Mouse (Mus musculus) brown adipose tissue, adult 24 weeks (tissue): ENCODE measurements at regions not wholly inside any gene's neighbourhood (a gene's known extent, or its start where the extent isn't known, plus 50 kb on each side); places are given as distances from the start of the nearest gene placed in this dataset.

Experiments
- H3K27ac ChIP-seq: fragments of 200-500 bp; replicated peaks from 2 replicates; pipeline ENCODE4 v1.5.1; 2012; ENCODE audit warnings: low read depth, mild to moderate bottlenecking, low read length
- H3K4me1 ChIP-seq: fragments of 200-500 bp; 2 replicates; pipeline ENCODE4 v1.6.1; 2012; ENCODE audit warnings: low read length, mixed read lengths; ENCODE audit not compliant: control insufficient read depth, insufficient read depth, insufficient read length
- H3K4me3 ChIP-seq: fragments of 200-500 bp; 2 replicates; pipeline ENCODE4 v1.5.1; 2012; ENCODE audit warnings: low read depth, mild to moderate bottlenecking, low read length, moderate library complexity; ENCODE audit not compliant: insufficient read depth

GRCm38 (mm10) chr14:24762468-24763274 lies 275.7 kb downstream of the Rps24 start:
- Histone ChIP-seq H3K4me1 (no peaks in the 10 kb centered on the region), H3K27ac (no peak overlapping the region), H3K4me3 (no peak overlapping the region)

GRCm38 (mm10) chr14:24763275-24763812 lies 276.4 kb downstream of the Rps24 start:
- H3K4me3 ChIP-seq, result no peak overlapping the region
- H3K4me1 ChIP-seq, result no peaks in the 10 kb centered on the region
- no peak overlapping the region for H3K27ac ChIP-seq

GRCm38 (mm10) chr14:24763845-24764244 lies 276.9 kb downstream of the Rps24 start:
- no peak overlapping the region for H3K4me3 ChIP-seq
- no peaks in the 10 kb centered on the region for H3K4me1 ChIP-seq
- H3K27ac ChIP-seq, result no peak overlapping the region

GRCm38 (mm10) chr14:24766260-24766659 lies 279.3 kb downstream of the Rps24 start:
- Histone ChIP-seq H3K27ac (no peak overlapping the region), H3K4me3 (no peak overlapping the region), H3K4me1 (no peaks in the 10 kb centered on the region)

- H3K4me3 ChIP-seq, result no peak overlapping the region
These were observed 279.8 kb downstream of the Rps24 start for GRCm38 (mm10) chr14:24766690-24767089.

GRCm38 (mm10) chr14:24767316-24767715 lies 280.4 kb downstream of the Rps24 start:
- Histone ChIP-seq H3K4me3 (no peak overlapping the region), H3K4me1 (no peaks in the 10 kb centered on the region), H3K27ac (no peak overlapping the region)

More at GRCm38 (mm10) chr14:24766690-24767089, 279.8 kb downstream of the Rps24 start:
- Histone ChIP-seq H3K4me1 (no peaks in the 10 kb centered on the region), H3K27ac (no peak overlapping the region)

- no peaks in the 10 kb centered on the region for H3K4me1 ChIP-seq
- H3K27ac ChIP-seq, result no peak overlapping the region
- H3K4me3 ChIP-seq, result no peak overlapping the region
These were observed 281.0 kb downstream of the Rps24 start for GRCm38 (mm10) chr14:24767964-24768363.

- H3K4me1 ChIP-seq, result no peaks in the 10 kb centered on the region
- H3K4me3 ChIP-seq, result no peak overlapping the region
- H3K27ac ChIP-seq, result no peak overlapping the region
These were observed 282.5 kb downstream of the Rps24 start for GRCm38 (mm10) chr14:24769451-24769850.

GRCm38 (mm10) chr14:24770015-24770977 lies 283.4 kb downstream of the Rps24 start:
- H3K4me3 ChIP-seq, result no peak overlapping the region
- no peaks in the 10 kb centered on the region for H3K4me1 ChIP-seq
- H3K27ac ChIP-seq, result no peak overlapping the region

- Histone ChIP-seq H3K4me3 (no peak overlapping the region), H3K27ac (no peak overlapping the region), H3K4me1 (no peaks in the 10 kb centered on the region)
These were observed 284.7 kb downstream of the Rps24 start for GRCm38 (mm10) chr14:24771663-24772062.

- Histone ChIP-seq H3K27ac (no peak overlapping the region), H3K4me3 (no peak overlapping the region), H3K4me1 (no peaks in the 10 kb centered on the region)
These were observed 285.2 kb downstream of the Rps24 start for GRCm38 (mm10) chr14:24772129-24772528.

- Histone ChIP-seq H3K27ac (0 out of 2 replicates have a peak overlapping the region, but pooled peaks have one; percentile 7), H3K4me1 (no peaks in the 10 kb centered on the region)
These were observed 292.1 kb downstream of the Rps24 start for GRCm38 (mm10) chr14:24778748-24779630.

GRCm38 (mm10) chr14:24781674-24782073 lies 294.7 kb downstream of the Rps24 start:
- Histone ChIP-seq H3K4me1 (no peaks in the 10 kb centered on the region), H3K4me3 (no peak overlapping the region), H3K27ac (no peak overlapping the region)

More at GRCm38 (mm10) chr14:24778748-24779630, 292.1 kb downstream of the Rps24 start:
- peak overlapping the region; percentile 61 for H3K4me3 ChIP-seq

- H3K4me3 ChIP-seq, result no peak overlapping the region
- H3K4me1 ChIP-seq, result no peaks in the 10 kb centered on the region
- no peak overlapping the region for H3K27ac ChIP-seq
These were observed 297.0 kb downstream of the Rps24 start for GRCm38 (mm10) chr14:24783889-24784288.
